In the genomic region with DNA sequence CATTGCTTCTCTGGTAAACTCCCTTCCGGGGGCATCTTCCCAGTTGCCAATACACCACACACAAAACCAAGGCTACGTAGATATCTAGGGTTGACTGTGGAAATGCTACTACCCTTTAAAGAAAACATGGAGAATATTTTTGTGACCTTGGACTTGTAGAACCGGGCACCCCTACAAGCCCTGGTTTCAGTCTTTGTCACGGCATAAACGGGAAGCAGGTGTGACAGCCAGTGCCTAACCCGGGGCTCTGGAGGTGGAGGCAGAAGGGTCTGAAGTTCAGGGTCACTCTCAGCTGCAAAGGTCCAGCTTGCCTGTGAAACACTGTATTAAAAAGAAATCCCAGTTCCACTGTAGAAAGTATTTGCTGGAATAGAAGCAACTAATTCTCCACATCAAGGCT, we compare ENCODE assay signal across 20 mouse cellular contexts.
DNase-seq lines count a peak whose midpoint lies in the region; ATAC-seq and TF ChIP-seq lines count a peak whose summit lies in the region.
"Had no signal": no experiment of that assay in that cellular context is flagged by ENCODE, and none has a peak within 500 bp of the region (broad histone marks: within the 10 kb centered on the region; RNA-seq: fewer than 3 reads in every experiment).

No protein-coding gene starts in this region.

- no peaks in the 10 kb centered on the region for H3K27me3 ChIP-seq in cerebellum, adult 2 months (ENCODE audit: control insufficient read depth, insufficient read depth, low read length)
- no peaks in the 10 kb centered on the region for H3K27me3 ChIP-seq in kidney, embryonic 15.5 days
- H3K27me3 ChIP-seq: embryonic facial prominence, embryonic 12.5 days; forebrain, embryonic 13.5 days; forebrain, embryonic 15.5 days; Patski had no signal

- intact Hi-C loops in left cerebral cortex, adult 2 months (cut with DNase I), result loop anchor here (2.0 kb wide), 2 partner anchors 16 to 142 kb away; no protein-coding TSS in a partner anchor
- intact Hi-C loops in left cerebral cortex, postnatal 14 days (cut with DNase I), result no loop called here

- no peak for TF ChIP-seq CTCF in cerebellum, adult 2 months (IDR thresholded peaks at IDR 0.05; ENCODE audit: borderline replicate concordance, insufficient read depth, low read depth, low read length)
- TF ChIP-seq CTCF in left cerebral cortex, adult 2 months (IDR thresholded peaks at IDR 0.05), result no peak

- peak overlapping the region; percentile 89 for H3K27ac ChIP-seq in cerebellum, adult 2 months (ENCODE audit: insufficient read depth, low read length)
- peak overlapping the region; percentile 14; the same call in 1 of the 2 replicates for H3K27ac ChIP-seq in kidney, embryonic 15.5 days
- peak overlapping the region; percentile 67; the same call in 1 of the 2 replicates for H3K27ac ChIP-seq in left cerebral cortex, adult 2 months
- H3K27ac ChIP-seq: embryonic facial prominence, embryonic 10.5 days; embryonic facial prominence, embryonic 12.5 days; forebrain, embryonic 13.5 days; forebrain, embryonic 15.5 days had no signal

- DNase-seq in cerebellum, adult 2 months, result no peak
- DNase-seq in cerebellum, adult 11-12 months, result no peak
- DNase-seq in kidney, postnatal 4 days, result no peak
- no peak for DNase-seq in left cerebral cortex, adult 2 months (ENCODE audit: extremely low spot score in 1 of 2, low spot score in 2 of 2)
- DNase-seq in left cerebral cortex, postnatal 14 days (ENCODE audit: low spot score in 2 of 2), result no peak
- DNase-seq in A20 (ENCODE audit: low read depth, low spot score), result peak; percentile 76
- no peak for DNase-seq in spleen, postnatal 4 days (ENCODE audit: low spot score in 2 of 2)
- DNase-seq: adrenal gland, adult 8-10 months; adrenal gland, postnatal 14 days; cerebellum, adult 9-10 months; cerebellum, postnatal 10 days; forebrain, postnatal 0 days had no signal

- H3K4me2 ChIP-seq in kidney, embryonic 15.5 days, result no peak overlapping the region
- H3K4me2 ChIP-seq: embryonic facial prominence, embryonic 12.5 days; forebrain, embryonic 13.5 days; forebrain, embryonic 15.5 days had no signal

- H3K4me3 ChIP-seq in cerebellum, adult 2 months (replicated peaks; ENCODE audit: insufficient read depth, low read depth, low read length), result no peak overlapping the region
- H3K4me3 ChIP-seq in kidney, embryonic 15.5 days (replicated peaks), result no peak overlapping the region
- no peak overlapping the region for H3K4me3 ChIP-seq in left cerebral cortex, adult 2 months
- H3K4me3 ChIP-seq: embryonic facial prominence, embryonic 10.5 days; embryonic facial prominence, embryonic 12.5 days; forebrain, embryonic 13.5 days; forebrain, embryonic 15.5 days had no signal

- no peak for TF ChIP-seq POLR2A in cerebellum, adult 2 months (IDR thresholded peaks at IDR 0.05; ENCODE audit: borderline replicate concordance, insufficient read depth, low read length)

- no peak overlapping the region for H3K9ac ChIP-seq in kidney, embryonic 15.5 days
- H3K9ac ChIP-seq: embryonic facial prominence, embryonic 12.5 days; forebrain, embryonic 13.5 days; forebrain, embryonic 15.5 days; forebrain, postnatal 0 days had no signal

- H3K4me1 ChIP-seq in cerebellum, adult 2 months (ENCODE audit: control insufficient read depth, insufficient read depth, low read length), result peaks cover 9% of the 10 kb centered on the region; the same call in 1 of the 2 replicates
- peaks cover 28% of the 10 kb centered on the region for H3K4me1 ChIP-seq in kidney, embryonic 15.5 days
- H3K4me1 ChIP-seq: forebrain, embryonic 13.5 days; forebrain, embryonic 15.5 days had no signal

- H3K9me3 ChIP-seq in kidney, embryonic 15.5 days (replicated peaks), result no peaks in the 10 kb centered on the region
- H3K9me3 ChIP-seq: embryonic facial prominence, embryonic 10.5 days; embryonic facial prominence, embryonic 12.5 days; forebrain, embryonic 13.5 days; forebrain, embryonic 15.5 days; G1E had no signal

- WGBS in cerebellum, adult 2 months, result 82% methylated on average over 6 of the region's 6 CpGs
- WGBS in kidney, embryonic 15.5 days, result 67% methylated on average over 6 of the region's 6 CpGs

- no peak for ATAC-seq in kidney, embryonic 15.5 days (replicated peaks; ENCODE audit: low FRiP score)
- ATAC-seq: activated CD4-positive, CD25-positive, alpha-beta regulatory T cell, adult 4 months; forebrain, embryonic 13.5 days; forebrain, embryonic 15.5 days; forebrain, postnatal 0 days had no signal

- H3K36me3 ChIP-seq in kidney, embryonic 15.5 days, result peaks cover 20% of the 10 kb centered on the region
- H3K36me3 ChIP-seq: embryonic facial prominence, embryonic 10.5 days; embryonic facial prominence, embryonic 12.5 days; forebrain, embryonic 15.5 days had no signal

Comparison
In these comparisons a context has a peak if more than half of its experiments do, and no peak if none do; other contexts are left out.
1. H3K27ac ChIP-seq: peak in every context shown above with its lines; median percentile 89 in cerebellum, adult 2 months; 67 in left cerebral cortex, adult 2 months; 14 in kidney, embryonic 15.5 days.